ENCODE assay signal across 8 mouse cellular contexts in genomic region chr3:101713138-101713638, GRCm38 (mm10).
DNase-seq lines count a peak whose midpoint lies in the region; ATAC-seq and TF ChIP-seq lines count a peak whose summit lies in the region.

No protein-coding gene starts in this region.

- no peaks in the 10 kb centered on the region for H3K36me3 ChIP-seq in intestine, postnatal 0 days (ENCODE audit: control insufficient read depth, insufficient read depth)

- H3K9ac ChIP-seq in intestine, postnatal 0 days (ENCODE audit: low read depth, low read length), result no peak overlapping the region

- H3K27me3 ChIP-seq in intestine, postnatal 0 days (replicated peaks; ENCODE audit: control insufficient read depth, insufficient read depth, low read length), result no peaks in the 10 kb centered on the region

- H3K4me3 ChIP-seq in brown adipose tissue, adult 24 weeks (ENCODE audit: insufficient read depth, low read depth, low read length), result peak overlapping the region; percentile 30
- no peak overlapping the region for H3K4me3 ChIP-seq in intestine, postnatal 0 days (ENCODE audit: low read depth, low read length)

- H3K4me1 ChIP-seq in brown adipose tissue, adult 24 weeks (ENCODE audit: control insufficient read depth, insufficient read depth, insufficient read length, low read length), result no peaks in the 10 kb centered on the region; the same call in 1 of the 2 replicates
- peaks cover 39% of the 10 kb centered on the region for H3K4me1 ChIP-seq in intestine, postnatal 0 days (replicated peaks; ENCODE audit: control insufficient read depth, insufficient read depth, low read length)

- peak overlapping the region; percentile 21; the same call in 1 of the 2 replicates for H3K4me2 ChIP-seq in intestine, postnatal 0 days (replicated peaks; ENCODE audit: low read depth)

- H3K27ac ChIP-seq in brown adipose tissue, adult 24 weeks (replicated peaks; ENCODE audit: low read depth, low read length), result no peak overlapping the region
- no peak overlapping the region for H3K27ac ChIP-seq in intestine, postnatal 0 days (ENCODE audit: low read depth, low read length)

- H3K9me3 ChIP-seq in intestine, postnatal 0 days (ENCODE audit: control insufficient read depth), result no peaks in the 10 kb centered on the region

- DNase-seq in cerebellum, postnatal 10 days, result peak; percentile 32 to 37
- DNase-seq in cerebellum, postnatal 14 days, result no peak
- DNase-seq in heart, adult 11 months, result peak; percentile 98
- DNase-seq in adipocyte (ENCODE audit: low spot score), result no peak
- no peak for DNase-seq in left cerebral cortex, adult 8-10 months (ENCODE audit: low spot score in 2 of 2)
- DNase-seq in adrenal gland, adult 2 months, result no peak

- ATAC-seq in intestine, postnatal 0 days, result no peak

- 50% methylated on average over 11 of the region's 11 CpGs for WGBS in intestine, postnatal 0 days

- TF ChIP-seq CTCF in intestine, postnatal 0 days (IDR thresholded peaks at IDR 0.05; ENCODE audit: low read depth), result no peak

Comparison
In these comparisons a context has a peak if more than half of its experiments do, and no peak if none do; other contexts are left out.
1. DNase-seq: peak in cerebellum, postnatal 10 days (2 of 2) and heart, adult 11 months (single experiment); none in cerebellum, postnatal 14 days (0 of 2), adipocyte (single experiment), left cerebral cortex, adult 8-10 months (0 of 2) and adrenal gland, adult 2 months (single experiment).